Mouse (Mus musculus) embryonic fibroblast, embryonic 13.5 days (primary cell): ENCODE results near the gene Tubg1.

ENCODE experiments used
- CTCF ChIP-seq: IDR thresholded peaks from 2 replicates; pipeline ENCODE4 v1.5.1; 2011; ENCODE audit warnings: mild to moderate bottlenecking, control low read depth, low read length, moderate library complexity, borderline replicate concordance; ENCODE audit not compliant: insufficient read depth
- POLR2A ChIP-seq: IDR thresholded peaks from 2 replicates; pipeline ENCODE4 v1.6.1; 2011; ENCODE audit warnings: low read depth, mild to moderate bottlenecking, control low read depth, low read length, moderate library complexity

GRCm38 (mm10) chr11:101174851-101175628 is 55.3 kb downstream of the Tubg1 start, which contains the start of gene Ccr10:
- TF ChIP-seq POLR2A (no peak), CTCF (no peak)
